Mouse (Mus musculus) testis, adult 2 months (tissue): ENCODE measurements around the gene Camp. TPM values are rescaled to one million over a fixed set of nuclear protein-coding genes. Genes with fewer than 3 reads are reported as not detected.
A peak's percentile ranks its signal among the peaks of the same experiment; 100 is the strongest.

Source experiments
- H3K27ac ChIP-seq: fragments of 200-500 bp; 2 replicates; pipeline ENCODE4 v1.5.1; 2012; ENCODE audit warnings: low read depth, low read length; ENCODE audit not compliant: control insufficient read depth, insufficient read depth
- H3K27me3 ChIP-seq: fragments of 200-500 bp; 2 replicates; pipeline ENCODE4 v1.6.1; 2012; ENCODE audit warnings: mild to moderate bottlenecking, low read length, moderate library complexity; ENCODE audit not compliant: control insufficient read depth, insufficient read depth
- H3K36me3 ChIP-seq: fragments of 200-500 bp; 2 replicates; pipeline ENCODE4 v1.6.1; 2012; ENCODE audit warnings: mild to moderate bottlenecking, low read length; ENCODE audit not compliant: control insufficient read depth, insufficient read depth
- H3K4me1 ChIP-seq: fragments of 200-500 bp; 2 replicates; pipeline ENCODE4 v1.6.1; 2012; ENCODE audit warnings: low read length; ENCODE audit not compliant: control insufficient read depth, insufficient read depth
- H3K4me3 ChIP-seq: fragments of 200-500 bp; 2 replicates; pipeline ENCODE4 v1.5.1; 2012; ENCODE audit warnings: low read depth, mild to moderate bottlenecking, low read length, moderate library complexity, mixed read lengths; ENCODE audit not compliant: control insufficient read depth
- CTCF ChIP-seq: fragments of 200-500 bp; IDR thresholded peaks from 2 replicates; pipeline ENCODE4 v1.5.1; 2012; ENCODE audit warnings: low read depth, mild to moderate bottlenecking, inconsistent platforms, low read length, moderate library complexity; ENCODE audit not compliant: control insufficient read depth, insufficient read depth, insufficient replicate concordance
- POLR2A ChIP-seq: fragments of 200-500 bp; IDR thresholded peaks from 2 replicates; pipeline ENCODE4 v1.6.1; 2012; ENCODE audit warnings: low read depth, mild to moderate bottlenecking, inconsistent platforms, low read length, moderate library complexity; ENCODE audit not compliant: control insufficient read depth
- polyA plus RNA-seq: library from polyadenylated mRNA; depleted of rRNA; stranded (reverse); fragments of >200 nt; gene quantifications from 2 replicates; pipeline ENCODE4 v1.2.3, GENCODE M21; 2012

Gene Camp
- polyA plus RNA-seq, 1 experiment: not detected

GRCm38 (mm10) chr9:109874797-109875691, 25.6 kb upstream of the Camp start, which contains the start of gene Cdc25a:
Gene Cdc25a, plus strand, starts transcription at chr9:109875579.
- H3K27me3 ChIP-seq: no peaks in the 10 kb centered on the region
- H3K4me3 ChIP-seq: peak within 1 kb of the TSS; percentile 97
- TF ChIP-seq POLR2A (peak; percentile 80), CTCF (0 out of 2 replicates have a peak, but pooled peaks have one; percentile 3)
- H3K4me1 ChIP-seq: peaks cover 12% of the 10 kb centered on the region
- H3K27ac ChIP-seq: peak within 1 kb of the TSS; percentile 93
- H3K36me3 ChIP-seq: no peaks in the 10 kb centered on the region

GRCm38 (mm10) chr9:109870983-109871572, 21.7 kb upstream of the Camp start:
- Histone ChIP-seq H3K4me3 (no peak overlapping the region), H3K27me3 (no peaks in the 10 kb centered on the region)

GRCm38 (mm10) chr9:109866218-109866617, 16.8 kb upstream of the Camp start:
- peaks cover 4% of the 10 kb centered on the region for H3K4me1 ChIP-seq
- H3K36me3 ChIP-seq: no peaks in the 10 kb centered on the region
- H3K27ac ChIP-seq: no peak overlapping the region
- no peak for TF ChIP-seq CTCF
- no peak for TF ChIP-seq POLR2A
- H3K27me3 ChIP-seq: no peaks in the 10 kb centered on the region
- H3K4me3 ChIP-seq: no peak overlapping the region

More at GRCm38 (mm10) chr9:109870983-109871572, 21.7 kb upstream of the Camp start:
- no peak overlapping the region for H3K27ac ChIP-seq
- peaks cover 7% of the 10 kb centered on the region for H3K4me1 ChIP-seq
- TF ChIP-seq POLR2A (no peak), CTCF (no peak)
- H3K36me3 ChIP-seq: no peaks in the 10 kb centered on the region

- Histone ChIP-seq H3K4me1 (no peaks in the 10 kb centered on the region), H3K36me3 (no peaks in the 10 kb centered on the region), H3K27ac (no peak overlapping the region), H3K27me3 (no peaks in the 10 kb centered on the region), H3K4me3 (no peak overlapping the region)
- TF ChIP-seq CTCF: no peak
- no peak for TF ChIP-seq POLR2A
Measured at GRCm38 (mm10) chr9:109863085-109863484, 13.7 kb upstream of the Camp start.

GRCm38 (mm10) chr9:109862397-109863044, 13.1 kb upstream of the Camp start:
- Histone ChIP-seq H3K27me3 (no peaks in the 10 kb centered on the region), H3K4me3 (no peak overlapping the region; the same call in 1 of the 2 replicates), H3K36me3 (no peaks in the 10 kb centered on the region), H3K4me1 (no peaks in the 10 kb centered on the region), H3K27ac (no peak overlapping the region)
- no peak for TF ChIP-seq POLR2A
- TF ChIP-seq CTCF: peak; percentile 90

- H3K4me3 ChIP-seq: no peak overlapping the region
- H3K27me3 ChIP-seq: no peaks in the 10 kb centered on the region
- no peaks in the 10 kb centered on the region for H3K36me3 ChIP-seq
- no peaks in the 10 kb centered on the region for H3K4me1 ChIP-seq
- TF ChIP-seq POLR2A (no peak), CTCF (no peak)
- no peak overlapping the region for H3K27ac ChIP-seq
Measured at GRCm38 (mm10) chr9:109855947-109856346, 6.5 kb upstream of the Camp start.

- TF ChIP-seq CTCF (no peak), POLR2A (no peak)
- Histone ChIP-seq H3K4me3 (no peak overlapping the region), H3K4me1 (peaks cover 1% of the 10 kb centered on the region), H3K27me3 (no peaks in the 10 kb centered on the region), H3K27ac (no peak overlapping the region), H3K36me3 (no peaks in the 10 kb centered on the region)
Measured at GRCm38 (mm10) chr9:109854341-109854740, 4.9 kb upstream of the Camp start.
